Mouse (Mus musculus) midbrain, embryonic 11.5 days (tissue): ENCODE measurements at regions not wholly inside any gene's neighbourhood (a gene's known extent, or its start where the extent isn't known, plus 50 kb on each side); places are given as distances from the start of the nearest gene placed in this dataset.
A peak's percentile ranks its signal among the peaks of the same experiment; 100 is the strongest.

Experiments
- ATAC-seq: fragments of 200-750 bp; cut with Nextera tagmentation; 2 replicates; pipeline ENCODE4 v1.8.0; 2017; ENCODE audit warnings: moderate TSS enrichment, moderate library complexity; ENCODE audit not compliant: low FRiP score
- DNase-seq: peaks from one replicate; pipeline ENCODE4 v3.0.0; 2015; ENCODE audit warnings: low spot score; ENCODE audit errors: missing footprints
- H3K27ac ChIP-seq: fragments of 300-500 bp; sonication (generic); 2 replicates; pipeline ENCODE4 v1.5.1; 2014; ENCODE audit warnings: low read depth, low read length
- H3K27me3 ChIP-seq: fragments of 300-500 bp; sonication (generic); 2 replicates; pipeline ENCODE4 v1.6.1; 2014; ENCODE audit warnings: mild to moderate bottlenecking, low read length, moderate library complexity, mixed read lengths; ENCODE audit not compliant: control insufficient read depth, insufficient read depth
- H3K36me3 ChIP-seq: fragments of 300-500 bp; sonication (generic); 2 replicates; pipeline ENCODE4 v1.6.1; 2014; ENCODE audit warnings: mild to moderate bottlenecking, low read length, moderate library complexity, mixed read lengths; ENCODE audit not compliant: control insufficient read depth, insufficient read depth
- H3K4me1 ChIP-seq: fragments of 300-500 bp; sonication (generic); 2 replicates; pipeline ENCODE4 v1.6.1; 2014; ENCODE audit warnings: low read length; ENCODE audit not compliant: control insufficient read depth, insufficient read depth
- H3K4me2 ChIP-seq: fragments of 300-500 bp; sonication (generic); 2 replicates; pipeline ENCODE4 v1.6.1; 2014; ENCODE audit warnings: mild to moderate bottlenecking, moderate library complexity
- H3K4me3 ChIP-seq: fragments of 300-500 bp; sonication (generic); 2 replicates; pipeline ENCODE4 v1.5.1; 2014; ENCODE audit warnings: low read depth, low read length
- H3K9ac ChIP-seq: fragments of 300-500 bp; sonication (generic); 2 replicates; pipeline ENCODE4 v1.6.1; 2014; ENCODE audit warnings: low read length
- H3K9me3 ChIP-seq: fragments of 300-500 bp; sonication (generic); 2 replicates; pipeline ENCODE4 v1.6.1; 2016; ENCODE audit warnings: low read length; ENCODE audit not compliant: control insufficient read depth
- WGBS: fragments of 180-500 bp; shearing (Covaris S2); extraction: QIAGEN DNeasy Blood & Tissue Kit; methylation state at CpG from one replicate; pipeline ENCODE4 v1.1.7; 2014; 5-methylcytosine and 5-hydroxymethylcytosine counted together

DNA sequence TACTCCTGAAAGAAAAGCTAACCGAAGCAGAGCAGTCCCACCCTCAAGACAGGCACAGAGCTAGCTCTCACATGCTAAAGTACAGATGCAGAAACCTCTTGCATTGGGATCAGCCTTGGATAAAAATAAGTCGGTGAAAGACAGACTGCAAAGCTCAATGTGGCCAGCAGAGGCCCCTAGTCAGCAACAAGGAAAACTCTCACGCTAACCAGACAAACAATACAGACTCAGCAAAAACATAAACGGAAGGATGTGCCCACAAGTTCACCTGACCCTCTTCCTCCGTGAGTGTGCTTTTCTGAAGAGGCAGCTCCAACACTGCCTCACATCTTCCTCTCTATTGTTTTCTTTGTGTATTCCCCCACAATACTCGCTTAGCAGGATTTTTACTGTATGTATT is 77.8 kb downstream of the Rpia start:
- Histone ChIP-seq H3K4me3 (no peak overlapping the region), H3K9ac (no peak overlapping the region), H3K27ac (no peak overlapping the region), H3K27me3 (no peaks in the 10 kb centered on the region), H3K9me3 (no peaks in the 10 kb centered on the region), H3K4me2 (peak overlapping the region; percentile 14; the same call in 1 of the 2 replicates), H3K36me3 (no peaks in the 10 kb centered on the region), H3K4me1 (no peaks in the 10 kb centered on the region)
- DNase-seq = peak; percentile 96
- 19% methylated on average over 6 of the region's 6 CpGs for WGBS
- ATAC-seq = peak; percentile 38; the same call in 1 of the 2 replicates

DNA sequence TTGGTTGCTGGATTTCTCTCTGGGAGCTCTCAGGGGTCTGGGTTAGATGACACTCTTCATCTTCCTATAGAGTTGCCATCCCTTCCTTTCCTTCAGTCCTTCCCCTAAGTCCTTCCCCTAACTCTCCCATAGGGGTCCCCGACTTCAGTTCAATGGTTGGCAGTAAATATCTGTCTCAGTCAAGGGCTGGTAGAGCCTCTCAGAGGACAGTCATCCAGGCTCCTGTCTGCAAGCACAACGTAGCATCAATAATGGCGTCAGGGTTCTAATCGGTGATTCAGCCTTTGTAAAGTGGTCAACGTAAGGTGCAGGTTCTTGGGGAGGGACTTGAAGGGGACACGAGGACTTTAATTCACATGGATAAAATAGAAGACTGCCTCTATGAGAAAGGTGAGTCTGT is 78.4 kb downstream of the Rpia start:
- Histone ChIP-seq H3K9ac (no peak overlapping the region), H3K27me3 (no peaks in the 10 kb centered on the region), H3K4me1 (no peaks in the 10 kb centered on the region), H3K4me3 (no peak overlapping the region), H3K36me3 (no peaks in the 10 kb centered on the region), H3K27ac (no peak overlapping the region), H3K9me3 (no peaks in the 10 kb centered on the region), H3K4me2 (no peak overlapping the region)
- 78% methylated on average over 6 of the region's 6 CpGs for WGBS
- DNase-seq (peak; percentile 83), ATAC-seq (no peak)

DNA sequence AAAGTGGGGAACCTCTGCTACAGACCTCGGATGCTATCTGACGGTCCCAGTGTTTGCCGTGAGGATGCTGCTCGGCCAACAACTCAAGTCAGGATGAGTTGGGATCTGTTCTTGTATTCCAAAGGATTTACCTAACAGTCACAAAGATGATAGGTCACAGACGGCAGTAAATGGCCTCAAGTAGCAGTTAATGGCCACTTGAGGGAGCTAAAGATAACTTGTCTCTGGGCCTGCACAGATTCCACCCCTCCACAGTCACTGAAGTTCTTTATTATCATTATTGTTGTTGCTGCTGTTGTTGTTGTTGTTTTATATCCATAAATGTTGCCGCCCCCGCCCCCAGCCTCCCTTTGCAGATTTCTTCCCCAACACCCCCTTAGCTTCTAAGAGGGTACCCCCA is 78.9 kb downstream of the Rpia start:
- H3K27me3 ChIP-seq = no peaks in the 10 kb centered on the region
- H3K9ac ChIP-seq = no peak overlapping the region
- H3K9me3 ChIP-seq = no peaks in the 10 kb centered on the region
- H3K4me1 ChIP-seq = no peaks in the 10 kb centered on the region
- DNase-seq = no peak
- 47% methylated on average over 7 of the region's 7 CpGs for WGBS
- ATAC-seq = peak; percentile 34
- no peak overlapping the region for H3K27ac ChIP-seq
- no peak overlapping the region for H3K4me2 ChIP-seq
- no peaks in the 10 kb centered on the region for H3K36me3 ChIP-seq
- no peak overlapping the region for H3K4me3 ChIP-seq

DNA sequence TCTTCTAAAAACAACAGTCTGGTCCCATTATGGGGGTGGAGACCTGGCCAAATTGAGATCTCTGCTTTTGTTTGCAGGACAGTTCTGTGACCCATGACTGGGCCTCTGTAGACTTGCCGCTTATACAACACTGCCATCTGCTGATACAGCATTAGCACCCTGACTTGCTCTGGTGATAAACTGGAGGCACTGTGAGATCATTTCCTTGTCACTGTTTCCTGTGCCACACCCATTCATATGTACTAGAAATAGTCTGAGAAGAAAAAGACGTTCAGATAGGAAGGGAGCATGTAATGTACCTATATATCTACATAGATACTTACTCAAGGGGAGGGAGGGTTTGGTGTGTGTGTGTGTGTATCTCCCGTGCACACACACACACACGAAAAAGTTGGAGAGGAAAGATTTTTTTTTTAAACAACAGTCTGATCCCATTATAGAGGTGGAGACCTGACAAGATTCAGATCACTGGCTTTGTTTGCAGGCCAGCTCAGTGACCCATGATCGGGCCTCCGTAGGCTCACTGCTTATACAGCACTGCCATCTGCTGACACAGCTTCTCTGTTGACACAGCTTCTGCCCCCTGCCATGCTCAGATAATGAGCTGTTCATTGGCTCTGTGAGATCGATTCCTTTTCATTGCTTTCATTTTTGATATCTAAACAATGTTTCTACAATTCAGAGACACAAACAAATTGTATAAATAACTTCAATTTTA is 82.5 kb downstream of the Rpia start:
- Histone ChIP-seq H3K4me3 (no peak overlapping the region), H3K4me1 (no peaks in the 10 kb centered on the region), H3K4me2 (no peak overlapping the region), H3K27me3 (no peaks in the 10 kb centered on the region), H3K9me3 (no peaks in the 10 kb centered on the region), H3K9ac (no peak overlapping the region), H3K27ac (no peak overlapping the region), H3K36me3 (no peaks in the 10 kb centered on the region)
- ATAC-seq = peak; percentile 87
- peak; percentile 90 for DNase-seq
- whole genome bisulfite sequencing = 16% methylated on average over 7 of the region's 7 CpGs

DNA sequence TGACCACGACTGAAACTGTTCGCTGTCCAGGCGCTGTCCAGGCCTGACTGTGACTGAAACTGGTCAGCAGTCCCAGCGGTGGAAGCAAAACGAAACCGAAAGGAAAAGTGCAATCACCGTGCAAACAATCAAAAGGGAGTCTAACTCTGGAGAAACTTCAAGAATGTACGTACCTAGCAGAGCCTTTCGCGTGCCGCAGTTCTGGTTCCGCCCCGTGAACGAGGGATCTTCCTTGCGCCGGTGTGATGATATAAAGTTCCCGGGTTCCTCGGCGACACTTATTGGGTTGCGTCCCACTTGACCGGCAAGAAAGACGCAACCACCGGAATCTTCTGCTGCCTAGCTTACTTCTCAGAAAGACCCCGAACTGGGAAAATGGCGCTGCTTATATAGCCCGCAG is 96.4 kb downstream of the Rpia start:
- H3K36me3 ChIP-seq = no peaks in the 10 kb centered on the region
- ATAC-seq = no peak
- no peak overlapping the region for H3K4me3 ChIP-seq
- no peak overlapping the region for H3K9ac ChIP-seq
- no peaks in the 10 kb centered on the region; the same call in 1 of the 2 replicates for H3K9me3 ChIP-seq
- no peaks in the 10 kb centered on the region for H3K27me3 ChIP-seq
- no peak for DNase-seq
- H3K27ac ChIP-seq = no peak overlapping the region
- 96% methylated on average over 26 of the region's 26 CpGs for WGBS
- no peak overlapping the region for H3K4me2 ChIP-seq
- no peaks in the 10 kb centered on the region for H3K4me1 ChIP-seq
